8 mouse cellular contexts compared by ENCODE assay signal in the genomic region with DNA sequence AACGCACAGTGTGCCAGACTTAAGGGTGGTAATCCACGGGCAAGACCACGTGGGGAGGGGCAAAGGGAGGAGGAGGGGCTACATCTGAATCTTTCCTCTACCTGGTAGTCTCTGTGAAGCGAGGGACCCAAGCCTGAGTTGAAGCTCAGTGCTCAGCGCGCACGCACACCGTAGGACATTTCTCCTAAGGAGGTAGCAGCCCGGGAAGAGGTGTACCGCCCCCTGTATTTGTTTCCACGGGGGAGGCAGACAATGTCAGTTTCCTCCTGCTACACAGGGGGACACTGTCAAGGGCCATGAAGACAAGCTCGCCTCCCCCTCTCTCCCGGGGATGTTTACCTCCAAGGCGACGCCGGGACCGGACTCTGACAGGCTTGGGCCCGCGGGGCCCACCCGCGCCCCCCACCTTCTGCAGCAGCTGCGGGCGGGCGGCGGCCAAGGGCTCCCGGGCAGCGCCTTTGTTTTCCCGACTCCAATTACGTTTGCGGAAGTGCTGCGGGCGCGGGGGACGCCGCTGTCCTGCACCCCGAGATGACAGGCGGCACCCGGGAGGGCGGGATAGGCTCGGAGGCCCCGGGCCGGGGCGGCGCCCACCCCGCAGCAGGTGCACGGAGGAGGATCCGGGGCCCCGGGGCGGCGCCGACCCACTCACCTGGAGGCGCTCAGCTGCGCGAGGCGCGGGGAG. TPM values are rescaled to one million over a fixed set of nuclear protein-coding genes. Genes with fewer than 3 reads are reported as not detected.
A peak's percentile ranks its signal among the peaks of the same experiment; 100 is the strongest.
DNase-seq lines count a peak whose midpoint lies in the region; ATAC-seq and TF ChIP-seq lines count a peak whose summit lies in the region.

No protein-coding gene starts in this region.

- H3K4me3 ChIP-seq in hindbrain, embryonic 11.5 days (ENCODE audit: low read depth, low read length): peak overlapping the region; percentile 84
- H3K4me3 ChIP-seq in lung, postnatal 0 days (ENCODE audit: low read depth, low read length): peak overlapping the region; percentile 74

- under 1% methylated on average over 40 of the region's 56 CpGs for WGBS in hindbrain, embryonic 11.5 days
- 3% methylated on average over 41 of the region's 56 CpGs for WGBS in lung, postnatal 0 days

- peak overlapping the region; percentile 89 for H3K9ac ChIP-seq in hindbrain, embryonic 11.5 days (ENCODE audit: low read depth, low read length)
- peak overlapping the region; percentile 59 for H3K9ac ChIP-seq in lung, postnatal 0 days (replicated peaks; ENCODE audit: low read depth)

- DNase-seq in MEL-GATA-1-ER (ENCODE audit: extremely low read depth, low read depth): peak; percentile 39
- DNase-seq in cerebellum, adult 9-11 months: peak; percentile 74
- peak; percentile 27 to 34 for DNase-seq in frontal cortex, postnatal 25 days (ENCODE audit: low spot score in 2 of 2)
- DNase-seq in hindbrain, embryonic 11.5 days (ENCODE audit: low spot score): peak; percentile 63
- DNase-seq in layer of hippocampus, postnatal 14 days (ENCODE audit: low spot score in 2 of 2): peak; percentile 47 to 52
- DNase-seq in lung, postnatal 0 days (ENCODE audit: low spot score): peak; percentile 57
- DNase-seq in ovary, adult 18-20 months (ENCODE audit: low spot score): peak; percentile 17
- peak; percentile 65 for DNase-seq in thymus, postnatal 0 days (ENCODE audit: low spot score)

- peak; percentile 80 for ATAC-seq in hindbrain, embryonic 11.5 days (ENCODE audit: low FRiP score)
- ATAC-seq in lung, postnatal 0 days: peak; percentile 75

- H3K4me1 ChIP-seq in hindbrain, embryonic 11.5 days (replicated peaks; ENCODE audit: control insufficient read depth, insufficient read depth, low read length): 0 out of 2 replicates have a peak, but pooled peaks cover 2% of the 10 kb centered on the region
- no peaks in the 10 kb centered on the region for H3K4me1 ChIP-seq in lung, postnatal 0 days (ENCODE audit: insufficient read depth, low read depth, low read length)

- no peaks in the 10 kb centered on the region for H3K9me3 ChIP-seq in hindbrain, embryonic 11.5 days (ENCODE audit: control insufficient read depth, low read length)
- H3K9me3 ChIP-seq in lung, postnatal 0 days (ENCODE audit: low read length): no peaks in the 10 kb centered on the region

- peak overlapping the region; percentile 83 for H3K27ac ChIP-seq in hindbrain, embryonic 11.5 days (ENCODE audit: low read depth, low read length)
- H3K27ac ChIP-seq in lung, postnatal 0 days (ENCODE audit: low read length): peak overlapping the region; percentile 75

- H3K27me3 ChIP-seq in hindbrain, embryonic 11.5 days (ENCODE audit: control insufficient read depth, insufficient read depth, low read length): 0 out of 2 replicates have a peak, but pooled peaks cover 3% of the 10 kb centered on the region
- no peaks in the 10 kb centered on the region for H3K27me3 ChIP-seq in lung, postnatal 0 days (replicated peaks; ENCODE audit: insufficient read depth, low read length)

- peak overlapping the region; percentile 61 for H3K4me2 ChIP-seq in hindbrain, embryonic 11.5 days (replicated peaks; ENCODE audit: low read depth, low read length)
- peak overlapping the region; percentile 96 for H3K4me2 ChIP-seq in lung, postnatal 0 days (replicated peaks; ENCODE audit: low read depth, low read length)

- TF ChIP-seq CTCF in lung, postnatal 0 days (IDR thresholded peaks at IDR 0.05): peak; percentile 24; the same call in 1 of the 2 replicates

- no peak for TF ChIP-seq EP300 in lung, postnatal 0 days (IDR thresholded peaks at IDR 0.05)

- H3K36me3 ChIP-seq in hindbrain, embryonic 11.5 days (ENCODE audit: control insufficient read depth, insufficient read depth, low read length): no peaks in the 10 kb centered on the region
- no peaks in the 10 kb centered on the region for H3K36me3 ChIP-seq in lung, postnatal 0 days (ENCODE audit: insufficient read depth, low read length)

RNA-seq across cellular contexts. Expression of gene Mfsd6, which starts 0.7 kb away (rescaled TPM):
- polyA plus RNA-seq in hindbrain, embryonic 11.5 days (2014; fragmentation: Nextera tagmentation; extraction: Ambion mirVana): 5.0 and 6.6 TPM in 2 replicates
- 10 to 100 TPM; 67.6 to 70.9 TPM for total RNA-seq in layer of hippocampus, postnatal 14 days (2021)
- polyA plus RNA-seq in lung, postnatal 0 days (2015; fragmentation: Nextera tagmentation; extraction: Ambion mirVana): 4.2 TPM in 2 replicates
- 2.5 and 2.6 TPM in 2 replicates for polyA plus RNA-seq in thymus, postnatal 0 days (2015; fragmentation: Nextera tagmentation; extraction: Ambion mirVana)

Comparison
In these comparisons a context has a peak if more than half of its experiments do, and no peak if none do; other contexts are left out.
1. Peak in every context shown above with its lines: DNase-seq, ATAC-seq, H3K4me3 ChIP-seq and H3K27ac ChIP-seq.
2. DNase-seq: peak in every context shown above with its lines; median percentile 74 in cerebellum, adult 9-11 months; 65 in thymus, postnatal 0 days; 63 in hindbrain, embryonic 11.5 days; 57 in lung, postnatal 0 days; 50 in layer of hippocampus, postnatal 14 days; 39 in MEL-GATA-1-ER; 30 in frontal cortex, postnatal 25 days; 17 in ovary, adult 18-20 months.